Mouse (Mus musculus) embryo, embryonic 11.5 days (tissue): ENCODE data around the gene Gm5798.
"Not testable (repeated sequence)": the region's sequence is repeated elsewhere in the genome, so short reads cannot be mapped to it uniquely, and the experiment has no call there.

Experiments
- DNase-seq: peaks from one replicate; pipeline ENCODE4 v3.0.0-alpha.2; 2012; ENCODE audit warnings: low read depth, low spot score

Gene Gm5798

DNA sequence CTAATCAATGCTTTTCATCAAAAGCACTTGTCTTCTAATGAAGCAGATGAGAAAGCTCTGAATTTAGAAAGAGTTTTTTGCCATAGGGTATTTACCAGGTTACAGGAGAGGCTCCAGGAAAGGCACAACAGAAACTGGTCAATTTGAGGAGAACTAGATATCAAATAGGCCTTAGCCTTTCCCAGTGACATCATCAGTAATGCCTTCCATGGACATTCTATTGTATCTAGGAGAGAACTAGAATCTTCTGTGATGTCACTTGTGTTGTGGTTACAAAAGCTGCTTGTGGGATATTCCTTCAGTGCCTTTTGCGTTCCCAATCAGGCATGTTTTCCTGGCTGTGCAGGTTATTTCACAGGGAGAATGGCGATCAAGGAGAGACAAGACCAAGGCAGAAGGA lies at the start of gene Gm5798:
TSS of gene Gm5798 (plus strand) at position 301 of the 400 bp plus-strand sequence.
- DNase-seq: not testable (repeated sequence)

DNA sequence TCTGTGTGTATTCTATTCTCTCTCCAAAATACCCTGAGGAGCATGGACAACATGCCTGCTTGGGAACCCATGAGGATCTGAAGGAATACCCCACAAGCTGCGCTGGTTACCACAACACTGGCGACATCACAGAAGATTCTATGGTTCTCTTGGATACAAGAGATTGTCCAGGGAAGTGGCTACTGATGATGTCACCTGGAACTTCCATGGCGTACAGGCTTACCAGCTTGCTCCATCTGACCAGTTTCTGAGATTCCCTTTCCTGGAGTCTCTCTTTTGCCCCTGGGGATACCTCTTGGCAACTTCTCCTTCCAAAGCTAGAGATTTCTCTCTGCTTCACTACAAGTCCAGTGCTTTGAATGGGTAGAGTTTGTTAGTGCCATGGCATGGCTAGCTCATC lies 37.9 kb downstream of the Gm5798 start, which contains the start of gene Gm7945:
TSS of gene Gm7945 (minus strand) at position 101 of the 400 bp plus-strand sequence.
- DNase-seq: not testable (repeated sequence)
